Comparison of ENCODE assay signal across 20 mouse cellular contexts in genomic region chr12:105599098-105599497, GRCm38 (mm10). TPM values are rescaled to one million over a fixed set of nuclear protein-coding genes. Genes with fewer than 3 reads are reported as not detected.
DNase-seq lines count a peak whose midpoint lies in the region.
"Had no signal": no experiment of that assay in that cellular context is flagged by ENCODE, and none has a peak within 500 bp of the region (broad histone marks: within the 10 kb centered on the region; RNA-seq: fewer than 3 reads in every experiment).

No protein-coding gene starts in this region.

- H3K4me3 ChIP-seq in heart, embryonic 10.5 days = no peak overlapping the region
- no peak overlapping the region for H3K4me3 ChIP-seq in midbrain, embryonic 10.5 days
- H3K4me3 ChIP-seq: embryonic facial prominence, embryonic 13.5 days; forebrain, embryonic 13.5 days; gastrocnemius, adult 2 months; heart, embryonic 13.5 days had no signal

- WGBS in heart, embryonic 10.5 days = 60% methylated on average over 5 of the region's 5 CpGs
- 67% methylated on average over 5 of the region's 5 CpGs for WGBS in midbrain, embryonic 10.5 days

- H3K9me3 ChIP-seq in heart, embryonic 10.5 days = no peaks in the 10 kb centered on the region
- no peaks in the 10 kb centered on the region for H3K9me3 ChIP-seq in midbrain, embryonic 10.5 days (replicated peaks)
- H3K9me3 ChIP-seq: embryonic facial prominence, embryonic 13.5 days; forebrain, embryonic 13.5 days; heart, embryonic 13.5 days had no signal

- peak overlapping the region; percentile 13; the same call in 1 of the 2 replicates for H3K27ac ChIP-seq in heart, embryonic 10.5 days
- no peak overlapping the region; the same call in 1 of the 2 replicates for H3K27ac ChIP-seq in midbrain, embryonic 10.5 days (replicated peaks)
- H3K27ac ChIP-seq: embryonic facial prominence, embryonic 13.5 days; forebrain, embryonic 13.5 days; gastrocnemius, adult 2 months; heart, embryonic 13.5 days had no signal

- intact Hi-C loops in heart, postnatal 10 days (cut with DNase I) = no loop called here

- no peaks in the 10 kb centered on the region for H3K36me3 ChIP-seq in heart, embryonic 10.5 days
- H3K36me3 ChIP-seq in midbrain, embryonic 10.5 days = no peaks in the 10 kb centered on the region
- H3K36me3 ChIP-seq: embryonic facial prominence, embryonic 13.5 days; heart, embryonic 13.5 days had no signal

- H3K4me1 ChIP-seq in heart, embryonic 10.5 days = peaks cover 37% of the 10 kb centered on the region
- peaks cover 41% of the 10 kb centered on the region for H3K4me1 ChIP-seq in midbrain, embryonic 10.5 days

- DNase-seq in adrenal gland, postnatal 10 days = peak; percentile 23
- DNase-seq in adrenal gland, adult 18-20 months (ENCODE audit: low spot score in 2 of 2) = no peak
- DNase-seq in heart, embryonic 10.5 days (ENCODE audit: low spot score) = no peak
- no peak for DNase-seq in heart, postnatal 10 days
- peak; percentile 37 for DNase-seq in ovary, adult 18-20 months (ENCODE audit: low spot score)
- DNase-seq in ovary, postnatal 14 days (ENCODE audit: low spot score) = no peak
- peak; percentile 93 for DNase-seq in ZHBTc4 (ENCODE audit: low read depth, low spot score)
- no peak for DNase-seq in midbrain, embryonic 10.5 days (ENCODE audit: low spot score)
- DNase-seq: cerebellum, adult 18-20 months; gastrocnemius, adult 2 months; gastrocnemius, postnatal 25 days; heart, postnatal 4 days; kidney, adult 8-10 months had no signal

- H3K27me3 ChIP-seq in heart, embryonic 10.5 days (ENCODE audit: insufficient read depth, poor library complexity, severe bottlenecking) = no peaks in the 10 kb centered on the region
- H3K27me3 ChIP-seq in midbrain, embryonic 10.5 days (ENCODE audit: low read depth, poor library complexity, severe bottlenecking) = peaks cover 37% of the 10 kb centered on the region
- H3K27me3 ChIP-seq: embryonic facial prominence, embryonic 13.5 days; forebrain, embryonic 13.5 days; heart, embryonic 13.5 days had no signal

RNA-seq across cellular contexts. Expression of gene Bdkrb1, which starts 3.8 kb away (rescaled TPM):
- total RNA-seq in adrenal gland, postnatal 10 days (2021) = not detected
- total RNA-seq in adrenal gland, adult 18-20 months (2021) = under 1 TPM in 1 of 2 experiments, not detected in 1; 0.29 TPM
- 0.22 TPM in 1 of 2 replicates, not detected in the other for polyA plus RNA-seq in heart, embryonic 10.5 days (2016; fragmentation: Nextera tagmentation; extraction: Ambion mirVana)
- not detected for total RNA-seq in heart, postnatal 10 days (2021)
- polyA plus RNA-seq in midbrain, embryonic 10.5 days (2016; fragmentation: Nextera tagmentation; extraction: Ambion mirVana) = not detected in 2 replicates
- total RNA-seq: gastrocnemius, postnatal 25 days; granulocyte monocyte progenitor cell, adult 5-6 weeks; heart, adult 8-10 months; heart, postnatal 4 days had no signal
- polyA plus RNA-seq: embryonic facial prominence, embryonic 13.5 days; forebrain, embryonic 13.5 days; heart, embryonic 13.5 days; heart, postnatal 0 days had no signal

RNA-seq across cellular contexts. Expression of gene Bdkrb2, which starts 36.1 kb away (rescaled TPM):
- total RNA-seq in adrenal gland, postnatal 10 days (2021) = 10 to 100 TPM in 1 of 2 experiments, 1 to 10 TPM in 1; 7.4 to 11.6 TPM
- 10 to 100 TPM; 11.7 to 14.9 TPM for total RNA-seq in adrenal gland, adult 18-20 months (2021)
- polyA plus RNA-seq in heart, embryonic 10.5 days (2016; fragmentation: Nextera tagmentation; extraction: Ambion mirVana) = 1.4 and 2.4 TPM in 2 replicates
- total RNA-seq in heart, postnatal 10 days (2021) = 1 to 10 TPM; 1.2 to 2.2 TPM
- polyA plus RNA-seq in midbrain, embryonic 10.5 days (2016; fragmentation: Nextera tagmentation; extraction: Ambion mirVana) = 0.46 and 0.72 TPM in 2 replicates
- total RNA-seq: granulocyte monocyte progenitor cell, adult 5-6 weeks had no signal
- polyA plus RNA-seq: inflammation-experienced regulatory T-cells, adult 6 months had no signal

Comparison
In these comparisons a context has a peak if more than half of its experiments do, and no peak if none do; other contexts are left out.
1. DNase-seq: peak in adrenal gland, postnatal 10 days (single experiment), ovary, adult 18-20 months (single experiment) and ZHBTc4 (single experiment); none in adrenal gland, adult 18-20 months (0 of 2), heart, embryonic 10.5 days (single experiment), heart, postnatal 10 days (0 of 2), ovary, postnatal 14 days (single experiment) and midbrain, embryonic 10.5 days (single experiment).